Mouse (Mus musculus) lung, postnatal 0 days (tissue): Measurements from ENCODE around the gene Tigd3.

Experiments
- CTCF ChIP-seq: IDR thresholded peaks from 2 replicates; pipeline ENCODE4 v1.5.1; 2016; ENCODE audit warnings: antibody characterized with exemption, mild to moderate bottlenecking
- EP300 ChIP-seq: IDR thresholded peaks from 2 replicates; pipeline ENCODE4 v1.6.1; 2016; ENCODE audit warnings: antibody characterized with exemption, mild to moderate bottlenecking, control low read depth

- TF ChIP-seq EP300 (no peak), CTCF (no peak)
Observed at GRCm38 (mm10) chr19:5878916-5879315, 15.0 kb downstream of the Tigd3 start.
